Mouse (Mus musculus): ENCODE measurements around the gene Ist1. TPM values are rescaled to one million over a fixed set of nuclear protein-coding genes. Genes with fewer than 3 reads are reported as not detected.

Ist1 gene
- total and polyA plus RNA-seq, 3 experiments, result 27.1 to 37.8 (median 37.4) TPM

DNA sequence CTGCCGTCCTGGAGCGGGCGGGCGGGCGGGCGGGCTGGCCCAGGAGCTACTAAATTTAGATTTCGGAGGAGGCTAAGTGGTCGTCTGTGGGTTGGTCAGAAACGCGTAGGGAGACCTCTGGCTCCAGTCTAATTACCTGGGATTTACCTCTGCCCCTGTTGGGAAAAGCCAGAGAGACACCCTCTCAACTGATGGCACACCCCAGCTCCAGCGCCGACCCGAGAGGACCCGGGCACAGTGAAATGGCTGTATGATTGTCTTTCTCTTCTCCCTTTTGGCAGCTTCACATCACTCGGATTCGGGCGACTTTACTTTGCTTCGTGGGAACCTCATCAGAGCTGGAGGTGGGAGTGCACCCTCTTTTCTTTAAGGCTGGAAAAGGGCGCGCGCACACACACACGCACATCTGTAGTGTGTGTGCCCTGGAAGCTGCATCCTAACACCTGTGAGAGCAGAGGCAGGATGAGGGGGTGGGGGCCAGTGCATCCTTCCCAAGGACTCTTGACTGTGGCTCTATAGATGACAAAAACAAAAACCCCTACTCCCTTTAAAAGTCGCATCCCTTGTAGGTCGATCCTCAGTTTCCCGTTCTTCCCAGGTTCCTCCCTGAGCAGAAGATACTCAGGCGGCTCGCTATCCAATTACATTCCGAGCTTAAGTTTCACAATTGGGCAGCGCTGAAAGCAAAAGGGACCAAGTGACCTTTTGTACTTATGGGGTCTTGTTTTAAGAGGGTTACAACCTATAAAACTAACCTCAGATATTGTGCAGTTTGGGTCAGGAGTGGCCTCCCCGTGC lies 13.2 kb upstream of the Ist1 start:
- H3K36me3 ChIP-seq (ENCODE audit: control insufficient read depth, insufficient read depth, low read length), result peaks cover 2% of the 10 kb centered on the region; the same call in 1 of the 2 replicates
- peak overlapping the region; percentile 24; the same call in 1 of the 2 replicates for H3K9ac ChIP-seq (ENCODE audit: low read depth, low read length)
- peak overlapping the region; percentile 80 for H3K4me3 ChIP-seq
- peak in 1 of 2 experiments; percentile 47 for DNase-seq
- H3K4me1 ChIP-seq (ENCODE audit: control insufficient read depth, insufficient read depth, low read length), result peaks cover 4% of the 10 kb centered on the region
- TF ChIP-seq POLR2A (IDR thresholded peaks at IDR 0.05; ENCODE audit: insufficient read depth, low read depth, low read length) (no peak), EP300 (IDR thresholded peaks at IDR 0.05; ENCODE audit: insufficient read depth, low read depth, low read length) (no peak)
- H3K27me3 ChIP-seq (ENCODE audit: control insufficient read depth, insufficient read depth, low read length), result no peaks in the 10 kb centered on the region
- no peaks in the 10 kb centered on the region for H3K79me2 ChIP-seq (replicated peaks; ENCODE audit: control insufficient read depth, insufficient read depth, low read length)
- intact Hi-C loops (cut with DNase I), result no loop called here
- H3K27ac ChIP-seq, result peak overlapping the region; percentile 84
- WGBS, result 8% methylated on average over 24 of the region's 30 CpGs

DNA sequence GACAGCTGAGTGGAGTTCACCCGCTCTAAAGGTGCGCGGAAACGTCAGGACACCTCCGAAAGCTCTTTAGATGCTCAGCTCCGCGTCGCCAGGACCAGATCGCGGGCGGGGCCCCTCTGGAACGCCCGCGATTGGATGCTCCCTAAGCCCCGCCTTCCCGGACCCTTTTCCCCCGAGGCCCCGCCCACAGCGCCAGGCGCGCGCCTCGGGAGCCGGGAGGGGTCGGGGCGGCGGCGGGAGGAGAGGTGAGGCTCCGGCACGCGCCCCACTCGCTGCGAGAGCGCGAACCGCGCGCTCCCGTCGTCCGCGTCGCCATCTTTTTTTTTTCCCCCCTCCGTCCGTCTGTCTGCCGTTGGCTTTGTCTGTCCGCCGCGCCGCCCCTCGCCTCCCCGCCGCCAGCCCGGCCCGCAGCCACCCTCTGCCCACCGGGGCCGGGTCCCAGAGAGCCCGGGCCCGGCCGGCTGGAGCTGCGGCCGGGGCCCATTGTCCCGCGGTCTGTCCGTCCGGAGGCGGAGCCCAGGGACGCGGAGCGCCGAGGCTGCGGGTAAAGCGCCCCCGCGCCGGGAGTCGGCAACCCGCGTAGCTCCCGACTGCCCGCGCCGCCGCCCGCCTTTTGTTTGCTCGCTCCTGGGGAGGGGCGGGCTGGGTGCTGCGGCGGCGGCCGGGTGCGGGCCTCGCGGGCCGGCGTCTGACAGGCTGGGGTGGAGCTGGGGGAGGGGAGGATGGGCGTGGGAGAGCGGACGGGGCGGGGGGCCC lies 12.4 kb upstream of the Ist1 start, which contains the start of gene Zfp821:
TSS of gene Zfp821 (plus strand) at position 227 of the 756 bp plus-strand sequence.
- H3K79me2 ChIP-seq (replicated peaks; ENCODE audit: control insufficient read depth, insufficient read depth, low read length), result no peaks in the 10 kb centered on the region
- under 1% methylated on average over 90 of the region's 100 CpGs for WGBS
- peak within 1 kb of the TSS; percentile 93 for H3K9ac ChIP-seq (ENCODE audit: low read depth, low read length)
- H3K27ac ChIP-seq, result peak within 1 kb of the TSS; percentile 84
- peak within 1 kb of the TSS; percentile 80 for H3K4me3 ChIP-seq
- peaks cover 2% of the 10 kb centered on the region; the same call in 1 of the 2 replicates for H3K36me3 ChIP-seq (ENCODE audit: control insufficient read depth, insufficient read depth, low read length)
- no peaks in the 10 kb centered on the region for H3K27me3 ChIP-seq (ENCODE audit: control insufficient read depth, insufficient read depth, low read length)
- peak; percentile 96 to 97 for DNase-seq
- intact Hi-C loops (cut with DNase I), result loop anchor here (1.0 kb wide), 1 partner anchor 12 kb away; the partner anchor contains the start of gene Ist1
- TF ChIP-seq CTCF (IDR thresholded peaks at IDR 0.05), result no peak
- peak; percentile 51; the same call in 1 of the 2 replicates for TF ChIP-seq POLR2A (IDR thresholded peaks at IDR 0.05; ENCODE audit: insufficient read depth, low read depth, low read length)
- peaks cover 4% of the 10 kb centered on the region for H3K4me1 ChIP-seq (ENCODE audit: control insufficient read depth, insufficient read depth, low read length)

DNA sequence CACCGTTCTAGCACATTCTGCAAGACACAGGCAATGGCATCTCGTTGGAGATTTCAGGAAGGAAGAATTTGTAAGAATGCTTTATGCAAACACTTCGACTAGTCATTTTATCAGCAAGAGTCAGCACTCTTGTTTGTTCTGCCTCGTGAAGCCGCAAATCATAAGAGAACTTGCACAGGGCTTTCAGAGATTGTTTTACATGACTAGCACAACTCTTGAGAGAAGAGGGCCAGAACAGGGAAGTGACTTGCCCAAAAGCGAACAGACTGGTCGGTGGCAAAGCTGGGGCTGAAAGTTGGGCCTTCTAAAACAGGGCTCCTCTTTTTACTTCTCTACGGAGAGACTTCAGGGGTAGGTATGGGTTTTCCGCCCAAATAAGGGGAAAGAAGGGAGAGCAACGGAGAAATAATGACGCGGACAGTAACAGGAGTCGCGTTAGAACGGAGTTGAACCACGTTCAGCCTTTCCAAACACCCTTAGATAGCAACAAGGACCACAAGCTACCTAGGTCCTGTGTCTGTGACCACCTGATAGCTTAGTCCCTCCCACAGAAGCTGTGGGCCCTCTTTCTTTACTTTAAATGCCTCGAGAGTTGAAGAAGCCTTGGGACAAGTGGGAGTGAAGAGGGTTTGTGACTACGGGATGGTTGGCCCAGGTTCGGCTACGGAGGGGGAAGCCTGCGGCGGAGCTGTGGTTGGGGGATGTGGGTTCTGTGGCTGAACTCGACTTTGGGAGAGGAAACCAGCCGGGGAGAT lies 11.7 kb upstream of the Ist1 start:
- Histone ChIP-seq H3K79me2 (replicated peaks; ENCODE audit: control insufficient read depth, insufficient read depth, low read length) (no peaks in the 10 kb centered on the region), H3K4me1 (ENCODE audit: control insufficient read depth, insufficient read depth, low read length) (peaks cover 4% of the 10 kb centered on the region), H3K4me3 (peak overlapping the region; percentile 80), H3K27ac (peak overlapping the region; percentile 56), H3K27me3 (ENCODE audit: control insufficient read depth, insufficient read depth, low read length) (no peaks in the 10 kb centered on the region), H3K9ac (ENCODE audit: low read depth, low read length) (peak overlapping the region; percentile 31; the same call in 1 of the 2 replicates), H3K36me3 (ENCODE audit: control insufficient read depth, insufficient read depth, low read length) (peaks cover 2% of the 10 kb centered on the region; the same call in 1 of the 2 replicates)
- TF ChIP-seq EP300 (IDR thresholded peaks at IDR 0.05; ENCODE audit: insufficient read depth, low read depth, low read length), result no peak
- TF ChIP-seq CTCF (IDR thresholded peaks at IDR 0.05), result no peak
- no peak for TF ChIP-seq POLR2A (IDR thresholded peaks at IDR 0.05; ENCODE audit: insufficient read depth, low read depth, low read length)
- peak in 1 of 2 experiments; percentile 20 for DNase-seq
- intact Hi-C loops (cut with DNase I), result loop anchor here (1.0 kb wide), 1 partner anchor 11 kb away; the partner anchor contains the start of gene Ist1
- WGBS, result 8% methylated on average over 24 of the region's 24 CpGs

DNA sequence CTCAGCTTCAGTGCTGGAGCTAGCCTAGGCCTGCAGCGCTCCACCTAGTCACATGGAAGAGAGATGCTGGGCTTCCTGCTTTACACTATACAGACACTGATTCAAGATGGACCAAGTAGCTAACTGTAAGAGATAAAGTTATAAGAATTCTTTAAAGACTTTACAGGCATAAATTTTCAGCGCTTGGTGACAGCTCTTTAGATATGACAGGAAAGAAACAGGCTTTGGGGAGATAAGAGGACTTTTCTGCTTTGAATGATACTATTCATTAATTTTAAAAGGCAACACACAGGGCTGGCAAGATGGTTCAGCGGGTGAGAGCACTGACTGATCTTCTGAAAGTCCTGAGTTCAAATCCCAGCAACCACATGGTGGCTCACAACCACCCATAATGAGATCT lies 5.4 kb upstream of the Ist1 start:
- Histone ChIP-seq H3K27me3 (ENCODE audit: control insufficient read depth, insufficient read depth, low read length) (no peaks in the 10 kb centered on the region), H3K79me2 (replicated peaks; ENCODE audit: control insufficient read depth, insufficient read depth, low read length) (no peaks in the 10 kb centered on the region), H3K4me1 (ENCODE audit: control insufficient read depth, insufficient read depth, low read length) (no peaks in the 10 kb centered on the region), H3K4me3 (no peak overlapping the region), H3K27ac (no peak overlapping the region), H3K36me3 (ENCODE audit: control insufficient read depth, insufficient read depth, low read length) (no peaks in the 10 kb centered on the region), H3K9ac (ENCODE audit: low read depth, low read length) (no peak overlapping the region)
- 66% methylated on average over 3 of the region's 3 CpGs for WGBS
- intact Hi-C loops (cut with DNase I), result no loop called here
- DNase-seq, result no peak
- TF ChIP-seq EP300 (IDR thresholded peaks at IDR 0.05; ENCODE audit: insufficient read depth, low read depth, low read length) (no peak), CTCF (IDR thresholded peaks at IDR 0.05) (no peak), POLR2A (IDR thresholded peaks at IDR 0.05; ENCODE audit: insufficient read depth, low read depth, low read length) (no peak)

DNA sequence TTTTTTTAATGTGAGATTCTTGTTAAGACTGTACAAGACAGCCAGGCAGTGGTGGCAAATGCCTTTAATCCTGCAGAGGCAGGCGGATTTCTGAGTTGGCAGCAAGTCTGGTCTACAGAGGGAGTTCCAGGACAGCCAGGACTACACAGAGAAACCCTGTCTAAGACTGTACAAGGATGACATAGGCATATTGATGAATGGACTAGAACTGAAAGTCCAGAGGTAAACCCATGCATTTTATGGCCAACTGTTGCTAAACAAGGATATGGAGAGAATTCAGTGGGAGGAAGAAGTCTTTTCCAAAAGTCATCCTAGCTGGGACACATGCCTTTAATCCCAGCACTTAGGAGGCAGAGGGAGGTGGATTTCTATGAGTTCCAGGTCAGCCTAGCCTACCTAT lies 4.7 kb upstream of the Ist1 start:
- intact Hi-C loops (cut with DNase I), result no loop called here
- no peak for DNase-seq
- Histone ChIP-seq H3K27ac (no peak overlapping the region), H3K79me2 (replicated peaks; ENCODE audit: control insufficient read depth, insufficient read depth, low read length) (peaks cover under 1% of the 10 kb centered on the region), H3K4me3 (no peak overlapping the region), H3K4me1 (ENCODE audit: control insufficient read depth, insufficient read depth, low read length) (no peaks in the 10 kb centered on the region), H3K36me3 (ENCODE audit: control insufficient read depth, insufficient read depth, low read length) (no peaks in the 10 kb centered on the region), H3K27me3 (ENCODE audit: control insufficient read depth, insufficient read depth, low read length) (no peaks in the 10 kb centered on the region), H3K9ac (ENCODE audit: low read depth, low read length) (no peak overlapping the region)
- 83% methylated on average over 1 of the region's 1 CpGs for WGBS
- TF ChIP-seq CTCF (IDR thresholded peaks at IDR 0.05) (no peak), POLR2A (IDR thresholded peaks at IDR 0.05; ENCODE audit: insufficient read depth, low read depth, low read length) (no peak), EP300 (IDR thresholded peaks at IDR 0.05; ENCODE audit: insufficient read depth, low read depth, low read length) (no peak)
